Mouse (Mus musculus): ENCODE data around the gene Sumo1. TPM values are rescaled to one million over a fixed set of nuclear protein-coding genes. Genes with fewer than 3 reads are reported as not detected.

Sumo1 gene
- 100 to 1,000 TPM; 103 to 110 TPM for total RNA-seq (2021)
- long read RNA-seq, experiment 1, transcript Sumo1-201 (5 exons, 1,215 nt), result major isoform, 190 of 229 reads
- long read RNA-seq, experiment 1, partial matches to known transcripts, result 23 of 229 reads
- long read RNA-seq, experiment 1, other reads (novel, unspliced or antisense), result 15 of 229 reads
- long read RNA-seq, experiment 2, transcript Sumo1-201 (5 exons, 1,215 nt), result major isoform, 144 of 175 reads
- long read RNA-seq, experiment 2, partial matches to known transcripts, result 20 of 175 reads
- long read RNA-seq, experiment 2, other reads (novel, unspliced or antisense), result 10 of 175 reads

DNA sequence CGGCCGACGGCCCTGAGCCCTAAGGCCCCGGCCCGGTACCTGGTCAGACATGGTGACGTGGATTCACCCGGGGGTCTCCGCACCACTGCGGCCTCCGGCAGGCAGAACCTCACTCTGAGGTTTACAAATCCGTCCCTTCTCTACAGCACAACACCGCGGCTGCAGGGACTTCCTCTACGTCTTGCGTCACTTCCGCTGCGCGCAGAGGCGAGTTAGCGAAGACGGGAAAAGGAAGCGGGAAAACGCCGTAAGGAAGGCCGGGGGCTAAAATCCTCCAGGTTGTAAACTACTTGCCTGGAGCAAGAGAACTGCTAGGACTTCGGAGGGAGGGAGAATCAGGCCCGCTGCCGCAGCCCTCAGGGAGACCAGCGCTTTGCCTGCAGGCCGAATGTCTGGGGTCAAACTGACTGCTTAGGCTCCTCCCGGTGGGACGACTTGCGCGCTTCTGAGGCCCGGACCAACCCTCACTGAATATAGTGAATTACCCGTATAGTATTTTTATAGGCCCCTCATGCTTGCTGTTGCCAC is at the start of gene Sumo1:
TSS of gene Sumo1 (minus strand) at position 194 of the 528 bp plus-strand sequence.
- intact Hi-C loops (cut with DNase I), result no loop called here
- peak; percentile 84 to 91 for DNase-seq (ENCODE audit: low spot score in 2 of 2)

GRCm38 (mm10) chr1:59719900-59720299 is 49.3 kb upstream of the Sumo1 start:
- intact Hi-C loops (cut with DNase I), result no loop called here
- DNase-seq (ENCODE audit: low spot score in 2 of 2), result peak; percentile 37 to 71

DNA sequence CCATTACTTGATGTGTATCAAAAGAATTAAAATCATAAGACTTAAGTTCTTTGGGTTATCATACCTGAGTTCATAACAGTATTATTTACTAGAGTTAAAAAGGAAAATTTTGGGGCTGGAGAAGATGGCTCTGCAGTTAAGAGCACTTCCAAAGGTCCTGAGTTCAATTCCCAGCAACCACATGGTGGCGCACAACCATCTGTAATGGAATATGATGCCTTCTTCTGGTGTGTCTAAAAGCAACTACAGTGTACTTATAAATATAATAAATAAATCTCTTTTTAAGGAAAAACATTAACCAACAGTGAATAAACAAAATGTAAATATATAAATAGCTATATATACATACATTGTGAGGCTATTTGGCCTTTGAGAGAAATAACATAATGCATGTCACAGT is 31.1 kb upstream of the Sumo1 start:
- DNase-seq (ENCODE audit: low spot score in 2 of 2), result no peak
- intact Hi-C loops (cut with DNase I), result loop anchor here (10.0 kb wide), 1 partner anchor 173 kb away; no protein-coding TSS in a partner anchor

GRCm38 (mm10) chr1:59698207-59698606 is 27.6 kb upstream of the Sumo1 start:
- intact Hi-C loops (cut with DNase I), result loop anchor here (10.0 kb wide), 1 partner anchor 387 kb away; no protein-coding TSS in a partner anchor
- no peak for DNase-seq (ENCODE audit: low spot score in 2 of 2)

DNA sequence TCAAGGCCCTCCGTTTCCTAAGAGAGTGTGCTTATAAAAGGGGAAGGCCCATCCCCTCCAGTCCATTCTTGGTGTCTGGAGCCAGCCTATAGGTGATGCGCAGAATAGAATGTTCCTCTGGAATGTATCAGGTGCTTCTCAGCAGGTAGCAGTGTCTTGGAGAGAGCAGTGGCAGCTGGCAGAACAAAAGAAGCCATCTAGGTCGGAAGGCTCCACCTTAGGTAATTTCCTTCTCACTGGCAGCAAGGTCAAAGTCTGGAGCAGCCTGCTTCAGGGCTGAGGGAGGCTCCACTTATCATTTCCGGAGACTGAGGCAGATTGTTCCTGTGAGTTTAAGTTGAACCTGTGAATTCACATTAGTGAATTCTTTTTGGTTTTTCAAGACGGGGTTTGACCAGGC is 27.1 kb upstream of the Sumo1 start:
- DNase-seq (ENCODE audit: low spot score in 2 of 2), result no peak
- intact Hi-C loops (cut with DNase I), result loop anchor here (10.0 kb wide), 1 partner anchor 387 kb away; no protein-coding TSS in a partner anchor

DNA sequence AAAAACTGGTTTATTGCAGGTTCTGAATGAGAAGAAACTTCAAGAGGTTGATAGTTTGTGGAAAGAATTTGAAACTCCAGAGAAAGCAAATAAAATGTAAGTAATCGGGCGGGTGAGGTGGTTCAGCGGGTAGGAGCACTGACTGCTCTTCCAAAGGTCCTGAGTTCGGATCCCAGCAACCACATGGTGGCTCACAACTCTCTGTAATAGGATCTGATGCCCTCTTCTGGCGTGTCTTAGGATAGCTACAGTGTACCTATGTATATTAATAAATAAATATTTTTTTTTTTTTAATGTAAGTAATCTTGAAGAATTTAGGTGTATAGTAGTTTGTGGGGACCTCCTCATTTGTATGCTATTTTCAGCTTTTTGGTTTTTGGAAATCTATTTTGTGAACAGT is 19.8 kb upstream of the Sumo1 start:
- intact Hi-C loops (cut with DNase I), result loop anchor here (10.0 kb wide), 1 partner anchor 394 kb away; no protein-coding TSS in a partner anchor
- DNase-seq (ENCODE audit: low spot score in 2 of 2), result no peak

GRCm38 (mm10) chr1:59687493-59687892 is 16.9 kb upstream of the Sumo1 start:
- no peak for DNase-seq (ENCODE audit: low spot score in 2 of 2)
- intact Hi-C loops (cut with DNase I), result no loop called here

DNA sequence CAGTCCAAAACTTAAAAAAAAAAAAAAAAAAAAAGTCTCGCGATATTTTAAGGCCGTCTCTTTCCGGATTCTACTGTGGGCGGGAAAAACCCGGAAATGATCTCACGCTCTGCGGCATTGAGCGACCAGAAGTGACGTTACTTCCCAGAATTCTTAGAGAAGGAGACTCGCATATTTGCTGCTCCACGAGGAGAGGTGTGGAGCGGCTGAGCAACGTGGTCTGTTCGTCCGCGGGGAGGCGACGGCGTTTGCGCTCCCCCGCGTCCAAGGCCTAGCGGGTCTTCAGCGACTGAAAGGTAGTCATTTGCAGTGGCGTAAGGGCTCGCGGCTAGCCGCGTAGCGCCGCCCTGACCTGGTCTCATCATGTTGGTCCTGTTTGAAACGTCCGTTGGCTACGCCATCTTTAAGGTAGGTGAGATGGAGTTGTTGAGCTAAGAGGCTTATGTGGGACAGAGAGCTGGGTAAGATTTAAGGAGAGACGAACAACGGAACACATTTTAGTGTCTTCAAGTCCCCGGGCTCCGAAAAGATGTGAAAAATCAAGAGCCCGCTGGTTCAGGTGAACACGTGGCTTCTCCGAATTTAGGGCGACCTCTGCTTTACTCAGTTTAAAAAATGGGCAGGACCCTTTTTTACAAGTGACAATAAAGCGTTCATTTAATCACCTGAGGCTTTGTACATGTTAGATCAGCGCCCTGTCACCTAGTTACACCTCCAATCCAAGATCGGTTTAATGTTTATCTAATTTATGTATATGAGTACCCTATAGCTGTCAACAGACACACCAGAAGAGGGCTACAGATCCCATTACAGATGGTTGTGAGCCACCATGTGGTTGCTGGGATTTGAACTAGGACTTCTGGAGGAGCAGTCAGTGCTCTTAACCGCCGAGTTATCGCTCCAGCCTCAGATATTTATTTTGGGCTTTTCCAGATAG is 14.5 kb upstream of the Sumo1 start, which contains the start of gene Nop58:
TSS of gene Nop58 (plus strand) at position 153 of the 937 bp plus-strand sequence.
- intact Hi-C loops (cut with DNase I), result no loop called here

DNA sequence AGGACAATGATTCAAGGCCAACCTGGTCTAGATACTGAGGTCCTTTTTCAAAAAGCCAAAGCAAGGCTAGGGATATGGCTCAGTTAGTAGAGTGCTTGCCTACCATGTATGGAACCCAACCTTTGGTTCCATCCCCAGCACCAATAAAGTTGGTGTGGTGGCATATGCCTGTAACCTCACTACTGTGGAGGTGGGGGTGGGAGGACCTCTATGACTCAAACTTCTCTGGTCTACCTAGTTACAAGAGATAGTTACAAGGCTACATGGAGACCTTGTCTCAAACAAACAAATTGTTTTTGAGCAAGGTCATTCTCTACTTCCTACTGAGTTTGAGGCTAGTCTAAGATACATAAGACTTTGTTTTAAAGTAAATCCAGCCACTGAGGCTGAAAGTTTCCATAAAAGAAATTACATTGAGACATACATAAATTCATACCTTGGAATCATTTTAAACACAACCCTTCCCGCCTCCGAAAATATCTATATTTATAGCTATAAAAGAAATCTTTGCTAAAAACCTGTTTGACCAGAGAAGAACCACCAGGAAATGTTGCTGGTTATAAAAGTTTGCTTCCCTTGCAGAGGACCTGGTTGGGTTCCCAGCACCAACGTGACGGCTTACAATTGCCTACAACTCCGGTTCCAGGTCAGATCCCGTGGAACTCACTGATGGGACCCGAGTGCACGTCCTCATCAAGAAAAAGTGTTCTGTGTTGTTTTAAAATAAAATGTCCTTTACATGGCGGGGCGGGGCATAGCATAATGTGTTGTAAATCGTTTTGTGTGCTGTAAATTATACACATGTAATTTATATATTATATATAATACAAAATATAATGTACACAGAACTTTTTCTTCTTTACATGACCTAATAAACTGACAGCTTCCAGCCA is 13.5 kb upstream of the Sumo1 start:
- peak in 1 of 2 experiments; percentile 18 for DNase-seq (ENCODE audit: low spot score in 2 of 2)
- intact Hi-C loops (cut with DNase I), result no loop called here

More for the DNA sequence above, 14.5 kb upstream of the Sumo1 start, which contains the start of gene Nop58:
- peak; percentile 92 to 96 for DNase-seq (ENCODE audit: low spot score in 2 of 2)

- DNase-seq (ENCODE audit: low spot score in 2 of 2), result no peak
- intact Hi-C loops (cut with DNase I), result no loop called here
These were observed 3.0 kb upstream of the Sumo1 start for GRCm38 (mm10) chr1:59673661-59674060.

DNA sequence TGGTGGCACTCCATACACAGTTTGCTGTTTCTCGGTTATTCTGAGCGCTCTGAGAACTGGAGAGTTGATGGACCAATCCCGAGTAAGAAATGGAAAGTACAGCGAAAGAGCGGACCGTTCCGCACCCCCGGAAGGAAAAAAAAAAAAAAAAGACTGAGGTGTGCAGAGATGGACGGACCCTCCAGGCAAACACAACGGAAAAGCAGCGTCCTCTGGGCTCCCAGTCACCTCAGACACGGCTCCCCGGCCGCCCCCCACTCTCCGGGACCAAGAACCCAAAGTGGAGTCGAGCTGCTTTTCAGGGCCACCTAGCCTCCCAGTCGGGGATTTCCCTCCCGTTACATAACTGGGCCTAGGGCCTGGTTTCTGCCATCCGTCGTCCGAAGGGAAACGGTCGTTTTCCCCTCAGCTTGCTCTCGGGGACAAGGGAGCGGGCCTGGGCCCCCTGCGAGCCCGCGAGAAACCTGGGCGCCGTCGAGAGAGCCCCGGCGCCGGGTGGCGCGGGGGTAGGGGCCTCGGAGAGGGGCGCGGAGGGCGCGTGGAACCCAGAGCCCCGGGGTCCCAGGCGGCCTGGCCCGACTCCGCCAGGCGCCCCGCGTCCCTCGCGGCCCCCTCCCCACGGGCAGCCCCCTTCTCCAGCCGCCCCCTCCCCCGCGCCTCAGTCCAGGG is 538 bp downstream of the Sumo1 start:
- intact Hi-C loops (cut with DNase I), result no loop called here
- DNase-seq (ENCODE audit: low spot score in 2 of 2), result peak; percentile 15 to 16

DNA sequence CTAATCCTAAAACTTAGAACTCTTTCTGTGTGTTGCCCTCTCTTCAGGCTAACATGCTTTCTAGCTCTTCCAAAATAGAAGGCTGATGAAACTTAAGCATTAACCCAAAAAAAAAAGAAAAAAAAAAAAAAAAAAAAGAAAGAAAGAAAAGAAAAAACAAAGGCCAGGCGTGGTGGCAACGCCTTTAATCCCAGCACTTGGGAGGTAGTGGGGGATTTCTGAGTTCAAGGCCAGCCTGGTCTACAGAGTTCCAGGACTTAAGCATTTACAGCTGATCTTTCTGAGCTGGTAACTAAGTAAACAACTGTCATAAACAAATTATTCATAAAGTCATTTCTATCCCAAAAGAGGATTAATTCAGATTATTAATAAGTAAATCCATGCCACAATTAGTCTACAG is 1.8 kb downstream of the Sumo1 start:
- no peak for DNase-seq (ENCODE audit: low spot score in 2 of 2)
- intact Hi-C loops (cut with DNase I), result no loop called here

GRCm38 (mm10) chr1:59663456-59664135 is 7.0 kb downstream of the Sumo1 start:
- DNase-seq (ENCODE audit: low spot score in 2 of 2), result no peak
- intact Hi-C loops (cut with DNase I), result no loop called here

DNA sequence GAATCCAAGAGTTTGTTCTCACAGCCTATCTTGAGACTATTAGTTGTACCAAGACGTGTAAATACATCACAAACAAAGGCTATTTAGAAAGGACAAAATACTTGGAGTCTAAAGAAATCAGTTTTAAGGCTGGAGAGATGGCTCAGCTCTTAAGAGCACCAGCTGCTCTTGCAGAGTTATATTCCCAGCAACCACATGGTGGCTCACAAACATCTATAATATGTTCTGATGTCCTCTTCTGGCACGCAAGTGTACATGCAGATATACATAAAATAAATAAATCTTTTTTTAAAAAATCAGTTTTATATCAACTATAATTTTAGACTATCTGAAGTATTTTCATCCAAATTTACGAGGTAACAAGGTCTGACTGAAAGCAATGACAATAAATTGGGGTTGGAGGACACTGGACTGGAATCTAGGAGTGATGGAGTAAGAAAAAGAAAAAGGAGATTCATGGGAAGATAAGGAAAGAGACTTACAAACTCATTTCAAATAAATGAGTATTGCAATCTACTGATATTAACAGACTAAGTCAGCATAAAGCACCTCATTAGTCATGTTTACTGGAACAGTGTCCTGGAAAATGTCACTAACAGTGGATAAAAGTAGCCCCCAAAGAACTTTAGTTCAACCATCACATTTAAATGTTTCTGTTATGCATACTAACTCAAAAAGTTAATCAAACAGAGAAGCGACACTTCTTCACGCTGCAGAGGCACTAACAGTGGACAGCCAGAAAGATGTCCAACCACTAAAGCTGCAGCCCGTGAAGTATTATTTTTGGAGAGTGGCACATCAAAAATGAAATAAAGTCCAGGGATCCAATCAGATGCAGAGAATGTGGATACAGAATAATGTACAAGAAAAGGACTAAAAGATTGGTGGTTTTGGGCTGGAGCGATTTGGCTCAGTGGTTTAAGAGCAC is 14.1 kb downstream of the Sumo1 start:
- intact Hi-C loops (cut with DNase I), result no loop called here
- no peak for DNase-seq (ENCODE audit: low spot score in 2 of 2)

DNA sequence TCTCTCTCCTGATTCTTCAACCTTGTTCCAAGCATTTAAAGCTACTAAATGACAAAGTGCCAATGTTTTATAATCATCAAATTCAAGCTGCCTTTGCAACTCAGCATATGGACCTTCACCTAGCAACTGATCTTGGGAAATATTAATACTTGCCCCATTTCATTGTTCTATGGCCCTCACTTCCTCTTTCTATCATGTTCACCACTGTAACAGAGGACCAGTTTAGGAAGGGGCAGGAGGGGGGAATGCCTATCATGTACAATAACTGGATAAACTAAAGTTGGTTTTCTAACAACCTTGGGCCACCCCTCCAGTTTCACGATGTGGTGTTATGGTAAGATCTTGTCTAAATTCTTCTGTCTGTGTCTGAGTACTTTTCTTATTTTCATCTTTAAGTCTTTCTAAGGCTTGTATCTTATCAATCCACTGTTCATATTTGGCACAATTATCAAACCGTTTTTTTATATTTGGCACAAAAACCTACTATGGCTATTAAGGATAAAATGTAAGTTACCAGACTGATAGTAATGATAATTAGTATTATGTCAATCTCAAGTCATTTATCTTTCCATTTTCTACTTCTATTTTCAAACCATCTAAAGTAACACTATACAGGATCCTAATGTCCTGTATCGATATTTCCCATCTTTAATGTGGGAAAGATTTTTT is 17.3 kb downstream of the Sumo1 start:
- intact Hi-C loops (cut with DNase I), result no loop called here

DNA sequence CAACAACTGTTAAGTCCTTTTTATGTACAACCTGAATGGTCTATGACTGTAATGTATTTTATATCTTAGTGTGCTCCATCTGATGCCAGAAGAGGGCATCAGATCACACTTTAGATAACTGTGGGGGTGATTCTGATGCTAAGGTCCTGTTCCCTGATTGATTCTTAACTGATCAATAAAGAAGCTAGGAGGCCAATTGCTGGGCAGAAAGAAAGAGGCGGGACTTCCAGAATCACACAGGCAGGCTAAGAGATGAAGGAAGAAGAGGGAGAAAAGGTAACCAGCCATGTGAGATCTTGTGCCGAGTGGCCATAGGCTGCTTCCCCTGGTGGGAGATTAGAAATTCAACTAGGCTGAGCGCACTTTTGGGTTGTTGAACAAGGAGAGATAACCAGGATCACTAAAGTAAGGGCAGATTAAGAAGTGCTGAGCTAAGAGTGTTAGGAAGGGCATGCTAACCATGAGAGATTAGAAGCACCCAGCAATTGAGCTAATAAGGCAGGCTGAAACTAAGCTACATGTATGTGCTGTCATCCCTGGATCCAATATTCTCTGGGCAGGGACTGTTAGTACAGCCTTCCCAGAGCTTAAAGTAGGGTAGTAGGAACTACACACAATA is 19.3 kb downstream of the Sumo1 start:
- intact Hi-C loops (cut with DNase I), result no loop called here

More for the DNA sequence above, 17.3 kb downstream of the Sumo1 start:
- no peak for DNase-seq (ENCODE audit: low spot score in 2 of 2)

More for the DNA sequence above, 19.3 kb downstream of the Sumo1 start:
- DNase-seq (ENCODE audit: low spot score in 2 of 2), result no peak
